Mouse (Mus musculus) neural tube, embryonic 14.5 days (tissue): ENCODE results near the gene Fgd1. TPM values are rescaled to one million over a fixed set of nuclear protein-coding genes. Genes with fewer than 3 reads are reported as not detected.

Experiments used
- ATAC-seq: fragments of 200-750 bp; cut with Nextera tagmentation; 2 replicates; pipeline ENCODE4 v1.8.0; 2017; ENCODE audit warnings: low read depth, mild to moderate bottlenecking, moderate TSS enrichment, moderate library complexity
- H3K27ac ChIP-seq: fragments of 300-500 bp; sonication (generic); 2 replicates; pipeline ENCODE4 v1.5.1; 2014; ENCODE audit warnings: low read depth, mild to moderate bottlenecking, control low read depth, low read length, moderate library complexity, mixed read lengths
- H3K27me3 ChIP-seq: fragments of 300-500 bp; sonication (generic); 2 replicates; pipeline ENCODE4 v1.6.1; 2014; ENCODE audit warnings: low read length; ENCODE audit not compliant: control insufficient read depth, insufficient read depth
- H3K36me3 ChIP-seq: fragments of 300-500 bp; sonication (generic); 2 replicates; pipeline ENCODE4 v1.6.1; 2014; ENCODE audit warnings: low read length, mixed read lengths; ENCODE audit not compliant: control insufficient read depth, insufficient read depth
- H3K4me1 ChIP-seq: fragments of 300-500 bp; sonication (generic); 2 replicates; pipeline ENCODE4 v1.6.1; 2014; ENCODE audit warnings: low read length; ENCODE audit not compliant: control insufficient read depth, insufficient read depth
- H3K4me2 ChIP-seq: fragments of 300-500 bp; sonication (generic); 2 replicates; pipeline ENCODE4 v1.6.1; 2014; ENCODE audit warnings: mild to moderate bottlenecking, low read depth, low read length, control low read depth
- H3K4me3 ChIP-seq: fragments of 300-500 bp; sonication (generic); 2 replicates; pipeline ENCODE4 v1.5.1; 2014; ENCODE audit warnings: low read depth, low read length, control low read depth, mixed read lengths
- H3K9ac ChIP-seq: fragments of 300-500 bp; sonication (generic); replicated peaks from 2 replicates; pipeline ENCODE4 v1.6.1; 2014; ENCODE audit warnings: low read depth, mild to moderate bottlenecking, control low read depth, low read length, mixed read lengths
- H3K9me3 ChIP-seq: fragments of 300-500 bp; sonication (generic); 2 replicates; pipeline ENCODE4 v1.6.1; 2016; ENCODE audit warnings: low read length; ENCODE audit not compliant: control insufficient read depth
- WGBS: fragments of 180-500 bp; shearing (Covaris S2); extraction: QIAGEN DNeasy Blood & Tissue Kit; methylation state at CpG from one replicate; pipeline ENCODE4 v1.1.7; 2014; 5-methylcytosine and 5-hydroxymethylcytosine counted together
- polyA plus RNA-seq: library from polyadenylated mRNA; unstranded; fragments of >200 nt; fragmentation: Nextera tagmentation; extraction: Ambion mirVana; gene quantifications from 2 replicates; pipeline ENCODE4 v1.2.1, GENCODE M21; 2014

The Fgd1 gene
- polyA plus RNA-seq, 1 experiment from 2014 or later, result 16.3 TPM

DNA sequence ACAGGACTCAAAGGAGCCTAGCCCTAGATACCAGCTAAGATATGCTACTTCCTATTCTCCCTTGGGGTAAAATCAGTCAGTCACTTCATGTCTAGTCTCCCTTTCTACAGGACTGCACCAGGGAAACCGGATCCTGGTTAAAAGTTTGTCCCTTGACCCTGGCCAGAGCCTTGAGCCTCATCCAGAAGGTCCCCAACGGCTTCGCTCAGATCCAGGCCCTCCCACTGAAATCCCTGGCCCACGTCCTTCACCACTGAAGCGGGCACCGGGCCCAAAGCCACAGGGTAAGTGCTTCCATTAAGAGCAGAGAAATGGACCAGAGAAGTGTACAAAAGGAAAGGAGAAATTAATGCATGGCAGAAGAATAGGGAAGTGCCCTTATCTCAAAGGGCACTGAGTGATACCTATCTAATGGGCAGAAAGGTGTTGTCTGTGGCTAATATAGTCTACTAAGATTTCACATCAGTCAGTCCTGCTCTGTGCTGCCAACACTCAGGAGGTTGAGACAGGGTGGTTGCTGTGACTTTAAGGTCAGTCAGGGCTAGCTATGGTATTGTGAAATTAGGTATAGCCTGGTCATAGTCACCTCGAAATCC, 20.2 kb downstream of the Fgd1 start:
- 92% methylated on average over 7 of the region's 7 CpGs for WGBS
- Histone ChIP-seq H3K4me3 (no peak overlapping the region), H3K27me3 (no peaks in the 10 kb centered on the region), H3K27ac (no peak overlapping the region), H3K4me2 (no peak overlapping the region), H3K36me3 (peaks cover 6% of the 10 kb centered on the region; the same call in 1 of the 2 replicates), H3K4me1 (no peaks in the 10 kb centered on the region), H3K9me3 (no peaks in the 10 kb centered on the region), H3K9ac (no peak overlapping the region)
- no peak for ATAC-seq

DNA sequence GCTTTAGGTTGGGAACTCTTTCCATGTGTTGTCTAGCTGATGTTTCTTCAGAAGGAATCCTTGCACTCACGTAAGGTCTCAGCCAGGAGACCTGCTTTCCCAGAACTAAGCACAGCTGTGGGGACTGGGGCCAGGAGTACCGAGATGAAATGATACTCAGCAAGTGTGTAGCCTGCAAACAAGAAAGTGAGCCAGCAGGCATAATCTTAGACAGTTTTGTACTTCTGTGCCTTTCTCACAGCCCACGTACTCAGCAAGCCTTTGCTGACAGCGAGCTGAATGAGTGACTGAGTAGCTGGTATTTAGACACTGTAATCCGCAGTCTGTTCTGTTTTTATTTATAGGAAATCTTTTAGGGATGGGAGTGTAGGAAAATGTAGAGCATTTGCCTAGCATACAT, 21.9 kb downstream of the Fgd1 start:
- no peak for ATAC-seq
- 93% methylated on average over 5 of the region's 5 CpGs for WGBS
- H3K4me2 ChIP-seq, result no peak overlapping the region

DNA sequence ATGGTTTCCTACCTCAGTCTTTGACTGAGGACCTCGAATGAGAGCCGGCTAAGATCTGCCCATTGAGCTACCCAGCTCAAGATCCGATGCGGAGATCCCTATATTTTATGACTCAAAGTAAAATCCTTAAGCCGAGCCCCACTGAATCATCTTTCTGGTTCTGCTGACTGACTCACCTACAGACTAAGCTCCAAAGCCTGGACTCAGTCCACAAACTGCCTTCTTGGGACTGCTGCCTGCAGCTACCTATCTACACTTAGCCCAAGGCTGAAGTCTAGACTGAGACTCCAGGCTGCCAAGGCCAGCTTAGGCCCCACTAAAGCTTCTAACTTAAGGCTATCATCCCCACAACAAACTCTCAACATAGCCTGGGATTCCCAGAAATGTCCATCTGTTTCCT, 30.1 kb downstream of the Fgd1 start:
- no peak overlapping the region for H3K27ac ChIP-seq
- H3K27me3 ChIP-seq, result no peaks in the 10 kb centered on the region
- 93% methylated on average over 5 of the region's 5 CpGs for WGBS
- no peak overlapping the region for H3K9ac ChIP-seq
- H3K9me3 ChIP-seq, result no peaks in the 10 kb centered on the region
- H3K36me3 ChIP-seq, result peaks cover 4% of the 10 kb centered on the region; the same call in 1 of the 2 replicates
- no peak overlapping the region for H3K4me3 ChIP-seq
- ATAC-seq, result no peak
- H3K4me1 ChIP-seq, result no peaks in the 10 kb centered on the region
- no peak overlapping the region for H3K4me2 ChIP-seq

More for the DNA sequence above, 21.9 kb downstream of the Fgd1 start:
- no peak overlapping the region for H3K4me3 ChIP-seq
- no peaks in the 10 kb centered on the region for H3K27me3 ChIP-seq
- no peak overlapping the region for H3K9ac ChIP-seq
- H3K27ac ChIP-seq, result no peak overlapping the region
- no peaks in the 10 kb centered on the region for H3K4me1 ChIP-seq
- H3K9me3 ChIP-seq, result no peaks in the 10 kb centered on the region
- H3K36me3 ChIP-seq, result peaks cover 6% of the 10 kb centered on the region; the same call in 1 of the 2 replicates

DNA sequence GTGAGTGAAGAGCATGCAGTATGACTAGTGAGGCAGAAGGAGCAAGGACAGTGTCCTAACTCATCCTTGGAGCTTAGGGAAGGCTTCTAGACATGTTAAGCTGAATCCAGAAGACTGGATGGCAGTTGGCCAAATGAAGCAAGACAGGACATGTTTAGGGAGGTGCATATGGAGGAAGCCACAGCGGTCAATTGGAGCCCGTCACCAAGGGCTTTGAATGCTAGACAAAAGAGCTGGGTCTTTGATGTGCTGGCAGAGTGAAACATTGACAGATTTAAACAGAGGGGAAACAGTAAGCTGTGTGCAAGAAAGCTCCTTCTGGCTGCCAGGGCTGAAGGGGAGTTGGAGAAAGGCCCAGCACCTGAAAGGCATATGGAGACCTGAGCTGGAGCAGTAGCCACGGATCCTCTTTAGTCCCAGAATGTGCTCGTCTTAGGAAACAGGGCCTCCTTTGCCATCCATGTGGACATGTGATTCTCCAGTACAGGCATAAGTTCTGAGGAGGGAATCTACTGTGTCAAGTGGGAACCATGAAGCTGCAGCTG, 31.1 kb downstream of the Fgd1 start:
- Histone ChIP-seq H3K4me2 (no peak overlapping the region), H3K27ac (no peak overlapping the region), H3K27me3 (no peaks in the 10 kb centered on the region), H3K4me3 (no peak overlapping the region), H3K9me3 (no peaks in the 10 kb centered on the region), H3K4me1 (no peaks in the 10 kb centered on the region), H3K36me3 (peaks cover 4% of the 10 kb centered on the region; the same call in 1 of the 2 replicates), H3K9ac (no peak overlapping the region)
- 47% methylated on average over 4 of the region's 4 CpGs for WGBS
- no peak for ATAC-seq

DNA sequence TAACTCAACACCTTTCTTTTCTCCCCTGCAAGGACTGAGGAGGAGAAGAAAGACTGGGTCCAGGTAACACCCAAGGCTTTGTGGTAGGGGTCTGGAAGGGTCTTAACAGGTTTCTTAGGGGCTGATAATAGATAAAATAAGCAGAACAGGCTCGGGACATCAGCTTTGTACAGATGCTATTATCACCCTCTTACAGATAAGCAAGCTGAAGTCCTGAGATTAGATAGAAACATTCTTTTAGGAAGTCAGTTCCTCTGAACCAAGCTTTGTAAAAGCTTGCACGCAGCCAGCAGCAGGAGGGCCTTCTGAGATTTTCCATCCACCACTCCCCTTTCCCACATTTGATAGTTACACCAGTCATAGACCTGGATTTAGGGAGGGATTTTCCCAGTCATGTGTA, 39.6 kb downstream of the Fgd1 start:
- Histone ChIP-seq H3K4me3 (no peak overlapping the region), H3K27me3 (no peaks in the 10 kb centered on the region), H3K4me1 (no peaks in the 10 kb centered on the region), H3K4me2 (no peak overlapping the region), H3K27ac (no peak overlapping the region), H3K9me3 (no peaks in the 10 kb centered on the region), H3K9ac (no peak overlapping the region), H3K36me3 (peaks cover 6% of the 10 kb centered on the region; the same call in 1 of the 2 replicates)
- ATAC-seq, result no peak
- WGBS, result 85% methylated on average over 2 of the region's 2 CpGs

DNA sequence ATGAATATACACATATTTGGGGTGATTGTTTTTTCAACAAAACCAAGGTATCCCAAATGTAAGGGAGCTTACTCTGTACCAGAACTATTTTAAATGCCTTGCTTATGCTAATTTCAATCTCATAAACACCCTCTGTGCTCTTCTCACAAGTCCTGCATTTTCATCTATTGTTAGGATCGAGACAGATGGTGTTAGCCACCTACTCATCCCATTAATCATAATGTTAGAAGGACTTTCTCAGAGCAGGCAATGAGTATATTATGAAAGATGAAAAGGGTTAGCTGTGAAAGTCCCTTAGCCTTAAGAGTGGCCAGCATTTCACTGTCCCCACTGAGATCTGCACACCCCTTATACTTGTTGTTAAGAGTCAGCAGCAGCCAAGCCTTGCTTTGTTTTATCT, 41.5 kb downstream of the Fgd1 start:
- H3K9me3 ChIP-seq, result no peaks in the 10 kb centered on the region

DNA sequence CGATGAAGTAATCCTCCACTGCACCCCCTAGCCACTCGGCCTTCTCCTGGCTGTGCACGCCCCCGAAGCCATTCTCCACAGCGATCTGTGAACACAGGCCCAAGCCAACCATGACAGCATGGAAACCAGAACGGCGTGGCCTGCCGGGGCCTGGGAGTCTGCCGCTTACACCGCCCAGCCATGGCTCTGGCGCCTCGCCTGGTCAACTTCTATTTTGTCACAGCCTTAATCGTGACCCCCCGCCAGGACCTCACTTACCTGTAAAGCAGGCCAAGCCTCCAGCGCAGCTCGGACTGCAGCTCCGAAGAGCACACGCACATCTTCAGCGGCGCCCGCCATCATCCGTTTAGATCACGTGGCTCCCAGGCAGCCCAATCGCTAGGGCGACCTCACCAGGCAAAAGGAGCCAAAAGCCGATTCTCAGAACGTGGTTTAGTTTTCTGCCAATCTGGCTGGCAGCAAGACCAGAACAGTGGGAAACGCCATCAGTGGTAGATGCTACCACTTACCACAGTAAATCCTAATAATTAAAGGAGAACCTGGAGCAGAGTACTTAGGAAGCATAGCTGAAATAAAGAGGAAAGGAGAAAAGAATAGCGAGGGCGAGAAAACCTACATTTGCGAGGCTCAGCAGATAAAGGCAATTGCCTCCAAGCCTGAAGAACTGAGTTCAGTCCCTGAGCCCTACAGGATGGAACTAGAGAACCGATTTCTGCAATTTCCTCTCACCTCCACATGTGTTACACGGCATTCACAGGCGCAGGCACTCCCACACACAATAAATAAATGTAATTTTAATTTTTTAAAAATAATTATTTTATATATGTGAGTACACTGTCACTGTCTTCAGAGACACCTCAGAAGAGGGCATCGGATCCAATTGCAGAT, 50.5 kb downstream of the Fgd1 start, which contains the start of gene Tsr2:
Tsr2 (minus strand) TSS at position 373 of the 888 bp plus-strand sequence.
- H3K4me3 ChIP-seq, result peak within 1 kb of the TSS; percentile 50
- H3K36me3 ChIP-seq, result no peaks in the 10 kb centered on the region
- H3K27me3 ChIP-seq, result no peaks in the 10 kb centered on the region
- 23% methylated on average over 34 of the region's 35 CpGs for WGBS
- H3K9me3 ChIP-seq, result no peaks in the 10 kb centered on the region
- peak within 1 kb of the TSS; percentile 59 for H3K4me2 ChIP-seq
- H3K9ac ChIP-seq, result peak within 1 kb of the TSS; percentile 58
- ATAC-seq, result peak; percentile 95
- H3K4me1 ChIP-seq, result 0 out of 2 replicates have a peak, but pooled peaks cover 3% of the 10 kb centered on the region
- no peak within 1 kb of the TSS for H3K27ac ChIP-seq

More for the DNA sequence above, 41.5 kb downstream of the Fgd1 start:
- H3K4me3 ChIP-seq, result no peak overlapping the region
- no peaks in the 10 kb centered on the region for H3K4me1 ChIP-seq
- WGBS, result 64% methylated on average over 1 of the region's 1 CpGs
- no peak overlapping the region for H3K4me2 ChIP-seq
- H3K36me3 ChIP-seq, result peaks cover 6% of the 10 kb centered on the region; the same call in 1 of the 2 replicates
- no peak overlapping the region for H3K9ac ChIP-seq
- ATAC-seq, result no peak
- no peak overlapping the region for H3K27ac ChIP-seq
- H3K27me3 ChIP-seq, result no peaks in the 10 kb centered on the region

DNA sequence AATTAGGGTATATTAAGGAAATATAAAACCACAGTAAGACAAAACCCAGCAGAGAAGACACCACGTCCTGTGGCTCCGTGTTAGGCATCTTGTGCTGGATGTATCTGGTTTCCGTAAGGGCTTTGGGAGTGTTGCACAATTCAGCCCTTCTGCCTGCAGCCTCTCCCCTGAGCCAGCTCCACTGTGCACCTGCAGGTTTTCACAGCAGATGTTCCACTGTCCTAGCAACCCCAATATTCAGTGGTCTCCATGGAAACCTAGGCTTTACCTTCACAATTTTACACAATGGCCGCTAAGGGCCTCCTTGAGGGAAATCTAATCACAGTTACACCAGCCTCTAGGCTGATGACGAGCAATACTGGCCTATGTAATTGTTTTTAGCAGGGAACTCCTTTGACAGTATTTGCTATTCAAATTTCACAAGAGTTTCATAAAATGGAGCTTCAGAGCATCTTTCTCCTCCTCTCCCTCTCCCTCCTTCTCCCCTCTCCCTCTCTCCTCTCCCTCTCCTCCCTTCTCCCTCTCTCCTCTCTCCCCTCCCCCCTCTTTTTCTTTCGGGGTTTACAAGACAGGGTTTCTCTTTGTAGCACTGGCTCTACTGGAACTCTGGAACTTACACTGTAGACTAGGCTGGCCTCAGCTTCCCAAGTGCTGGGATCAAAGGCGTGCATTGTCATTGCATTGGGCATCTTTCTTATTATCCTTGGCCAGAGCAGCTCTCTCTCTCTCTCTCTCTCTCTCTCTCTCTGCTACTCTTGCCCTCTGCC, 61.5 kb downstream of the Fgd1 start:
- no peaks in the 10 kb centered on the region for H3K4me1 ChIP-seq
- H3K4me2 ChIP-seq, result no peak overlapping the region
- peak; percentile 92 for ATAC-seq
- WGBS, result 37% methylated on average over 7 of the region's 7 CpGs
- H3K36me3 ChIP-seq, result no peaks in the 10 kb centered on the region
- H3K27ac ChIP-seq, result peak overlapping the region; percentile 34
- H3K4me3 ChIP-seq, result no peak overlapping the region
- H3K9me3 ChIP-seq, result no peaks in the 10 kb centered on the region
- H3K27me3 ChIP-seq, result no peaks in the 10 kb centered on the region
- H3K9ac ChIP-seq, result no peak overlapping the region
